25 mouse cellular contexts compared by ENCODE assay signal in genomic region chr12:89842861-89843260, GRCm38 (mm10).
A peak's percentile ranks its signal among the peaks of the same experiment; 100 is the strongest.
DNase-seq lines count a peak whose midpoint lies in the region; ATAC-seq and TF ChIP-seq lines count a peak whose summit lies in the region.
"Had no signal": no experiment of that assay in that cellular context is flagged by ENCODE, and none has a peak within 500 bp of the region (broad histone marks: within the 10 kb centered on the region; RNA-seq: fewer than 3 reads in every experiment).

No protein-coding gene starts in this region.

- no peaks in the 10 kb centered on the region for H3K36me3 ChIP-seq in CH12.LX (replicated peaks in 1 of 2; ENCODE audit: control insufficient read depth in 1 of 2, insufficient read depth in 1 of 2, low read length in 1 of 2)
- H3K36me3 ChIP-seq in forebrain, embryonic 11.5 days (ENCODE audit: control insufficient read depth, insufficient read depth, low read length) = no peaks in the 10 kb centered on the region
- H3K36me3 ChIP-seq: embryonic facial prominence, embryonic 13.5 days; embryonic facial prominence, embryonic 15.5 days; forebrain, embryonic 10.5 days; forebrain, embryonic 15.5 days had no signal

- H3K9ac ChIP-seq in CH12.LX (ENCODE audit: insufficient read depth, low read depth) = no peak overlapping the region
- H3K9ac ChIP-seq in forebrain, embryonic 11.5 days (ENCODE audit: low read length) = no peak overlapping the region
- H3K9ac ChIP-seq: embryonic facial prominence, embryonic 13.5 days; embryonic facial prominence, embryonic 15.5 days; forebrain, embryonic 13.5 days; forebrain, embryonic 15.5 days; forebrain, postnatal 0 days had no signal

- H3K79me2 ChIP-seq in CH12.LX (replicated peaks; ENCODE audit: control insufficient read depth, extremely low read depth, insufficient read depth, poor library complexity, severe bottlenecking) = no peaks in the 10 kb centered on the region

- H3K4me2 ChIP-seq in CH12.LX (ENCODE audit: insufficient read depth, low read depth, poor library complexity, severe bottlenecking) = no peak overlapping the region
- H3K4me2 ChIP-seq in forebrain, embryonic 11.5 days (ENCODE audit: low read depth, low read length, severe bottlenecking) = no peak overlapping the region
- H3K4me2 ChIP-seq: embryonic facial prominence, embryonic 13.5 days; embryonic facial prominence, embryonic 15.5 days; forebrain, embryonic 13.5 days; forebrain, embryonic 15.5 days had no signal

- no peak overlapping the region for H3K27ac ChIP-seq in CH12.LX (ENCODE audit: insufficient read depth, low read depth)
- H3K27ac ChIP-seq in forebrain, embryonic 11.5 days (ENCODE audit: low read depth, low read length) = no peak overlapping the region
- H3K27ac ChIP-seq: embryonic facial prominence, embryonic 13.5 days; embryonic facial prominence, embryonic 15.5 days; forebrain, embryonic 10.5 days; forebrain, embryonic 13.5 days; forebrain, embryonic 15.5 days had no signal

- TF ChIP-seq POLR2A in CH12.LX (IDR thresholded peaks at IDR 0.05; ENCODE audit: low read depth, low read length) = no peak
- TF ChIP-seq POLR2A in brain, embryonic 14.5 days (IDR thresholded peaks at IDR 0.05; ENCODE audit: borderline replicate concordance, extremely low read depth, insufficient read depth, insufficient read length, poor library complexity, severe bottlenecking) = no peak

- TF ChIP-seq EP300 in CH12.LX (IDR thresholded peaks at IDR 0.05; ENCODE audit: low read length) = no peak

- TF ChIP-seq RAD21 in CH12.LX (IDR thresholded peaks at IDR 0.05; ENCODE audit: low read depth, low read length) = no peak

- no peak overlapping the region for H3K4me3 ChIP-seq in CH12.LX (replicated peaks in 1 of 3; ENCODE audit: low read depth in 2 of 3, low read length in 2 of 3, poor library complexity in 1 of 3)
- H3K4me3 ChIP-seq in forebrain, embryonic 11.5 days (ENCODE audit: low read depth, low read length) = no peak overlapping the region
- H3K4me3 ChIP-seq: embryonic facial prominence, embryonic 13.5 days; embryonic facial prominence, embryonic 15.5 days; erythroblast, embryonic 14.5 days; forebrain, embryonic 10.5 days; forebrain, embryonic 13.5 days; forebrain, embryonic 15.5 days had no signal

- no peaks in the 10 kb centered on the region for H3K27me3 ChIP-seq in CH12.LX (replicated peaks)
- no peaks in the 10 kb centered on the region for H3K27me3 ChIP-seq in forebrain, embryonic 11.5 days (ENCODE audit: control insufficient read depth, insufficient read depth, low read length)
- H3K27me3 ChIP-seq: embryonic facial prominence, embryonic 13.5 days; embryonic facial prominence, embryonic 15.5 days; forebrain, embryonic 13.5 days; forebrain, embryonic 15.5 days; Patski had no signal

- H3K4me1 ChIP-seq in CH12.LX (ENCODE audit: control insufficient read depth in 1 of 2, insufficient read depth in 2 of 2) = peaks cover 0 to 33% of the 10 kb centered on the region in 2 experiments; a peak in 2 of 4 replicates
- H3K4me1 ChIP-seq in forebrain, embryonic 11.5 days (replicated peaks; ENCODE audit: control insufficient read depth, insufficient read depth, low read length) = no peaks in the 10 kb centered on the region
- H3K4me1 ChIP-seq: embryonic facial prominence, embryonic 13.5 days; embryonic facial prominence, embryonic 15.5 days; forebrain, embryonic 10.5 days had no signal

- in situ Hi-C loops in CH12.LX (cut with MboI; ENCODE audit: low pct_ligation_motif_present, low pct_unique_long_range_greater_than_20kb, low sequenced_read_pairs) = no loop called here

- peak; percentile 70 for DNase-seq in CH12.LX (ENCODE audit: extremely low read depth)
- peak; percentile 13 for DNase-seq in brain, embryonic 14.5 days (ENCODE audit: low read depth)
- DNase-seq in thymus, postnatal 25 days = no peak
- no peak for DNase-seq in retina, postnatal 1 day
- DNase-seq in forebrain, embryonic 11.5 days (ENCODE audit: low spot score) = no peak
- DNase-seq: adrenal gland, adult 8-10 months; adrenal gland, postnatal 14 days; adrenal gland, postnatal 36 days; cerebellum, adult 11 months; cerebellum, adult 18-20 months; cerebellum, adult 8-10 months; cerebellum, adult 9-11 months; cerebellum, postnatal 14 days; cerebellum, postnatal 36 days; embryo, embryonic 11 days; forebrain, postnatal 0 days had no signal

- no peak for TF ChIP-seq CTCF in CH12.LX (conservative IDR thresholded peaks at IDR 0.05 in 1 of 2, IDR thresholded peaks at IDR 0.05 in 1 of 2; ENCODE audit: low read depth in 2 of 2, low read length in 2 of 2)
- no peak for TF ChIP-seq CTCF in brain, embryonic 14.5 days (IDR thresholded peaks at IDR 0.05; ENCODE audit: borderline replicate concordance, extremely low read depth, insufficient read depth, insufficient read length)

- WGBS in forebrain, embryonic 11.5 days = 86% methylated on average over 1 of the region's 1 CpGs

- dilution Hi-C loops in CH12.LX (cut with MboI; ENCODE audit: extremely low pct_ligation_motif_present, extremely low pct_unique_long_range_greater_than_20kb, low sequenced_read_pairs) = no loop called here

- ATAC-seq in forebrain, embryonic 11.5 days (replicated peaks; ENCODE audit: low FRiP score) = no peak
- ATAC-seq: activated CD4-positive, CD25-positive, alpha-beta regulatory T cell, adult 4 months; CD4-positive, CD25-positive, alpha-beta regulatory T cell, adult 4 months; forebrain, embryonic 13.5 days; forebrain, embryonic 15.5 days; forebrain, postnatal 0 days; Patski had no signal

- H3K9me3 ChIP-seq in CH12.LX (replicated peaks; ENCODE audit: low read length) = no peaks in the 10 kb centered on the region
- H3K9me3 ChIP-seq in forebrain, embryonic 11.5 days (ENCODE audit: control insufficient read depth, low read length) = no peaks in the 10 kb centered on the region
- H3K9me3 ChIP-seq: embryonic facial prominence, embryonic 13.5 days; embryonic facial prominence, embryonic 15.5 days; forebrain, embryonic 10.5 days; forebrain, embryonic 13.5 days; forebrain, embryonic 15.5 days had no signal

TF ChIP-seq in CH12.LX, 34 proteins besides CTCF, POLR2A, EP300 and RAD21:
- TF ChIP-seq USF2 (conservative IDR thresholded peaks at IDR 0.05; ENCODE audit: low read depth, low read length) (no peak), ZNF384 (IDR thresholded peaks at IDR 0.05; ENCODE audit: low read depth, low read length) (no peak), E2F4 (IDR thresholded peaks at IDR 0.05; ENCODE audit: insufficient replicate concordance, low read depth, low read length) (no peak), NELFE (IDR thresholded peaks at IDR 0.05; ENCODE audit: low read depth, low read length) (no peak), ZKSCAN1 (IDR thresholded peaks at IDR 0.05; ENCODE audit: borderline replicate concordance, low read depth, low read length) (no peak)
TF ChIP-seq in CH12.LX: peak in this region for 0.

Comparison
In these comparisons a context has a peak if more than half of its experiments do, and no peak if none do; other contexts are left out.
1. DNase-seq: peak in CH12.LX (single experiment) and brain, embryonic 14.5 days (single experiment); none in thymus, postnatal 25 days (single experiment), retina, postnatal 1 day (single experiment) and forebrain, embryonic 11.5 days (single experiment).